Mouse (Mus musculus) hindbrain, embryonic 10.5 days (tissue): ENCODE measurements around the gene Ndnf. TPM values are rescaled to one million over a fixed set of nuclear protein-coding genes. Genes with fewer than 3 reads are reported as not detected.

Source experiments
- DNase-seq: peaks from one replicate; pipeline ENCODE4 v3.0.0-alpha.2; 2017; ENCODE audit warnings: low spot score
- H3K27ac ChIP-seq: fragments of 300-500 bp; sonication (generic); 2 replicates; pipeline ENCODE4 v1.5.1; 2016; ENCODE audit warnings: mild to moderate bottlenecking, moderate library complexity
- H3K27me3 ChIP-seq: fragments of 300-500 bp; sonication (generic); 2 replicates; pipeline ENCODE4 v1.6.1; 2016; ENCODE audit warnings: mild to moderate bottlenecking; ENCODE audit not compliant: poor library complexity, insufficient read depth, severe bottlenecking
- H3K36me3 ChIP-seq: fragments of 300-500 bp; sonication (generic); 2 replicates; pipeline ENCODE4 v1.6.1; 2016; ENCODE audit warnings: mild to moderate bottlenecking, moderate library complexity
- H3K4me1 ChIP-seq: fragments of 300-500 bp; sonication (generic); replicated peaks from 2 replicates; pipeline ENCODE4 v1.6.1; 2016; ENCODE audit warnings: mild to moderate bottlenecking
- H3K4me3 ChIP-seq: fragments of 300-500 bp; sonication (generic); 2 replicates; pipeline ENCODE4 v1.5.1; 2016; ENCODE audit warnings: mild to moderate bottlenecking, moderate library complexity
- H3K9me3 ChIP-seq: fragments of 300-500 bp; sonication (generic); 2 replicates; pipeline ENCODE4 v1.6.1; 2016; ENCODE audit warnings: mild to moderate bottlenecking, moderate library complexity
- WGBS: fragments of 180-500 bp; shearing (Covaris S2); methylation state at CpG from one replicate; pipeline ENCODE4 v1.1.7; 2016; 5-methylcytosine and 5-hydroxymethylcytosine counted together
- polyA plus RNA-seq: library from polyadenylated mRNA; unstranded; fragments of >200 nt; fragmentation: Nextera tagmentation; extraction: Ambion mirVana; gene quantifications from 2 replicates; pipeline ENCODE4 v1.2.1, GENCODE M21; 2016

The Ndnf gene
- polyA plus RNA-seq, result 20.0 and 24.7 TPM in 2 replicates

DNA sequence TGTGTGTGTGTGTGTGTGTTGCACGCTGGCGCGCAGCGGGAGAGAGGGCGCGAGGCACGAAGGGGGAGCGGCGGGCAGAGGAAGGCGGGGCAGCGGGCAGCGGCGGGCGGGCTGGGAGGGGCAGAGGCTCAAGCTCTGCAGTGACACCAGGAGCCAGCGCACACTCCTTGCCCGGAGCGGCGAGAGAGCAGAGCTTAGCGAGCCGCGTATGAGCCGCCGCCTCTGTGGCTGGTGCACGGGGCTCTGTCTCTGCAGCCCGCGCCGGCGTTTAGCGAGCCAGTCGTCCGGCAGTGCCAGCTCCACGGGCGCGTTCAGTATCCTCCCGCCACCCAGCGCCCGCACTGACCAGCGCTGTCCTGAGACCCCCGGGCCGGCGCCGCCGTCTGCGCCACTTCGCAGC is at the start of gene Ndnf:
Ndnf (plus strand) TSS at position 140 of the 400 bp plus-strand sequence.
- Histone ChIP-seq H3K36me3 (no peaks in the 10 kb centered on the region), H3K27ac (peak within 1 kb of the TSS; percentile 92), H3K4me3 (peak within 1 kb of the TSS; percentile 84), H3K9me3 (no peaks in the 10 kb centered on the region), H3K4me1 (peaks cover 37% of the 10 kb centered on the region), H3K27me3 (peaks cover 12% of the 10 kb centered on the region)
- under 1% methylated on average over 35 of the region's 45 CpGs for WGBS
- peak; percentile 88 for DNase-seq

DNA sequence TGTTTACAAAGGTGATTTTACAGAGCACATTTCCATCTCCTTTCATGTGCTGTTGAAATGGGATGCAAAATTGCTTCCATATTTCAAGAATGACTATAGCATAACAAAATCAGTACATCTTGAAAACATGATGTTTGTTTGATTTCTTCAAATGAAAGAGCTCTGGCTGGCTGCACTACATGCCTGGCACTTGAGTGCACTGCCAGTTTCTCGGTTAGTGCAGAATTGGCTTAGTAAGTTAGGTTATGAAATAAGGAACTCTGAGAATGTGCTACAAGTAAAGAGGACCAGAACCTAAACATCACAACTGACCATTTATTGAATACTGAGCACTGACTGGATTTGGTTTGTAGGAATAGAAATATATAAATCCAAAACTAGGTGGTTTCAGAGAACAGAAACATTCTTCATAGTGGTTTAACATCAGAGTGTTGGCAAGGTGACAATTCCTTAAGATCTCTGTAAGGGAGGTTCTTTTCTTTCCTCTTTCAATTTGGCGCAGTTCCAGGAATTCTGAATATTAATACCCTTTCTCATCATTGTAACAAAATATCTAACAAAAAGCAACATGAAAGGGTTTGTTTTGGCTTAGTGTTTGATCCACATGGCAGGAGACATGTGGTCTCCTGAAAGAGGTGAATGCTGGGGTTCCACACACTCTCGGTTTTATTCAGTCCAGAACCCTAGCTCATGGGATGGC is 48.2 kb upstream of the Ndnf start:
- H3K4me3 ChIP-seq, result no peak overlapping the region
- no peaks in the 10 kb centered on the region for H3K9me3 ChIP-seq
- no peak overlapping the region for H3K27ac ChIP-seq
- DNase-seq, result no peak
- no peaks in the 10 kb centered on the region for H3K4me1 ChIP-seq
- no peaks in the 10 kb centered on the region for H3K36me3 ChIP-seq
- WGBS, result 88% methylated on average over 3 of the region's 3 CpGs
- no peaks in the 10 kb centered on the region for H3K27me3 ChIP-seq

DNA sequence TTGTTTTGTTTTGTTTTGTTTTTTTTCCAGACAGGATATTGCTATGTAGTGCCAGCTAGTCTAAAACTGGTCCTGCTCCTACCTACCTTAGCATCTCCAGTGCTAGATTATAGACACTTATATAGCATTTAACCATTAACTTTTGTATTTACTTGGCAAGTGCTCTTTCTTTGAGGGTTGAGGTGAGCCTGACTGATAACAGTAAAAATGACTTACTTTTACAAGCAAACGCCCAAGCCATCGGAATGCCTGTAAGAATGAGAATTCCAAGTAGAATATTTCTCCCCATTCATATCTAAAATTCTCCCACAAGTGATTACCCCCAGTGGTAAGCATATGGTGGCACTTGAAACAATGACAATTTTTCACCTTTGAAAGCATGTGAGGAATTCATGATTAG is 40.8 kb upstream of the Ndnf start:
- no peaks in the 10 kb centered on the region for H3K27me3 ChIP-seq
- 93% methylated on average over 2 of the region's 2 CpGs for WGBS
- no peak for DNase-seq
- H3K9me3 ChIP-seq, result no peaks in the 10 kb centered on the region; the same call in 1 of the 2 replicates
- no peak overlapping the region for H3K4me3 ChIP-seq
- no peak overlapping the region for H3K27ac ChIP-seq
- no peaks in the 10 kb centered on the region for H3K4me1 ChIP-seq
- no peaks in the 10 kb centered on the region for H3K36me3 ChIP-seq

DNA sequence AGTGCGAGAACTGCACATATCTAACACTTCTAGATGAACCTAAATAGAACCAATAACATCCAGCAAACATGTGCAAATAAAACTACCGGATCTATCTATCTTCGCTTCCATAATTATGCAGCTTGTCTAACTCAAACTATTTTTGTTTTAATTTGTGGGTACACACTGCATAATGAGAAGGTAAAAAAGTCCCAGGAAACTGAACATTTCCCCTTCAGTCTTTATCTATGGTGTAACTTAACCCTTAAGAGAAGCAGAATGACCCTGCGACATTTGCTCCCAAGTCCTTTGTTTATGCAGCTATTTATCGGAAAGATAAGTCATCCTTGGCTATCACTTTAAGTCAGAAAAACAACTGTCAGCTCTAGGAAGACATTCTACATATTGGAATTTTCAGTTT is 39.2 kb upstream of the Ndnf start:
- H3K4me1 ChIP-seq, result no peaks in the 10 kb centered on the region
- no peak for DNase-seq
- no peak overlapping the region for H3K4me3 ChIP-seq
- no peaks in the 10 kb centered on the region for H3K27me3 ChIP-seq
- H3K27ac ChIP-seq, result no peak overlapping the region
- H3K36me3 ChIP-seq, result no peaks in the 10 kb centered on the region
- H3K9me3 ChIP-seq, result no peaks in the 10 kb centered on the region; the same call in 1 of the 2 replicates
- 84% methylated on average over 5 of the region's 5 CpGs for WGBS

DNA sequence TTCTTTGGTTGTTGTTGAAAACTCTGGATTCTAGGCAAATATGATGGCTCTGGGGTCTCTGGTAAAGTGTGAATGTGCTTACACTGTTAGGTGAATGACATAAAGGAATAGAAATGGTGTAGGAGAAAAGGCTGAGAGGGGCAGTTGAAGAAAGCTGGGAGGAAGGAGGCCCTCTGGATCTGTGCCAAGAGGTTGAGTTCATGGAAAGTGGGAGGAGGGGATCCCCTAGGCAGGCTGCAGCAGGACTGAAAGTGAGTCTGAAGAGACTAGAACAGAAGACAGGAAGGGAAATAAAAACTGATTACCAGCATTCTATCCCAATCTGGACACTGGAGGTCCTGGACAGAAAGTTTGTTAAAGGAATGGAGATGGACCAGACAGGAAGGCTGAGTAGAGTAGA is 29.0 kb upstream of the Ndnf start:
- Histone ChIP-seq H3K4me3 (no peak overlapping the region), H3K27me3 (no peaks in the 10 kb centered on the region), H3K4me1 (0 out of 2 replicates have a peak, but pooled peaks cover 4% of the 10 kb centered on the region), H3K9me3 (peaks cover 6% of the 10 kb centered on the region; the same call in 1 of the 2 replicates), H3K36me3 (no peaks in the 10 kb centered on the region), H3K27ac (no peak overlapping the region)
- no peak for DNase-seq

DNA sequence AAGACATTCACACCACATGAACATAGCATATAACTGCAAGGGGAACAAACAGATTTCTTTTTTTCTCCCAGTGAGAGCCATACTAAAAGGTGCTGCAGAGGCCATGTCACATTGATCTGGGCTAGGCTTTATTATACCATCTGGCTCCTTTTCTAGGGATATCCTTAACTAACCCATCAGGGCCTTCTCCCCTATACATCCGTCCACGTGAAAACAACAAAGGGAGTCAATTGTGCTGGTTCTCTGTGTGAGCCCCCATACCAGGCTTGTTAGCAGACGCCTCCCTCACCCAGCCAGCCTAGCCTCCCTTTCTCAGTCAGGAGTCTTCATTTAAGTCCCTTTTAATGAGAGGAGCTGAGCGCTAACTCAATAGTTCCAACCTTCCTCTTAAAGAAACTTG is 27.3 kb upstream of the Ndnf start:
- H3K4me3 ChIP-seq, result no peak overlapping the region
- H3K4me1 ChIP-seq, result 0 out of 2 replicates have a peak, but pooled peaks cover 4% of the 10 kb centered on the region
- H3K27ac ChIP-seq, result no peak overlapping the region
- no peak for DNase-seq
- no peaks in the 10 kb centered on the region for H3K27me3 ChIP-seq
- 34% methylated on average over 4 of the region's 4 CpGs for WGBS
- peaks cover 3% of the 10 kb centered on the region; the same call in 1 of the 2 replicates for H3K9me3 ChIP-seq
- H3K36me3 ChIP-seq, result no peaks in the 10 kb centered on the region

DNA sequence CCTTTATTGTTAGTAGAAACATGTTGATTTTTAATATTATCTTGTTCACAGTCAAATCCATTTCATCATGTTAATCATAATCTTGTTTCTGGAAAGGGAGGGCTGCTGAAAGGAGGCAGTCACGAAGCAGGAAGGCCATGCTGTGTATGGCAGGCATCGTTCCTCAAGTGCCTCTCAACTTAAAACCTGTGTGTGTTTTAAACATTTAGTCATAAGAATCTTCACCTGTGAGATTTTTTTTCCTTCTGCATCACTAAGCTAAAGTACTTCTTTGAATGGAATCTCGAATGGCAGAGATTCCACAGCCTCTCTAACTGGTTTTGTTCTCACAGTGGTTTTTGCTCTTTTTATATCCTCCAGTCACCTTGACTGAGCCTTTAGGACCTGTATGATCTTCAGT is 25.0 kb upstream of the Ndnf start:
- Histone ChIP-seq H3K27me3 (no peaks in the 10 kb centered on the region), H3K36me3 (no peaks in the 10 kb centered on the region), H3K4me3 (no peak overlapping the region), H3K9me3 (no peaks in the 10 kb centered on the region), H3K27ac (no peak overlapping the region), H3K4me1 (0 out of 2 replicates have a peak, but pooled peaks cover 4% of the 10 kb centered on the region)
- no peak for DNase-seq
- WGBS, result 83% methylated on average over 3 of the region's 3 CpGs

DNA sequence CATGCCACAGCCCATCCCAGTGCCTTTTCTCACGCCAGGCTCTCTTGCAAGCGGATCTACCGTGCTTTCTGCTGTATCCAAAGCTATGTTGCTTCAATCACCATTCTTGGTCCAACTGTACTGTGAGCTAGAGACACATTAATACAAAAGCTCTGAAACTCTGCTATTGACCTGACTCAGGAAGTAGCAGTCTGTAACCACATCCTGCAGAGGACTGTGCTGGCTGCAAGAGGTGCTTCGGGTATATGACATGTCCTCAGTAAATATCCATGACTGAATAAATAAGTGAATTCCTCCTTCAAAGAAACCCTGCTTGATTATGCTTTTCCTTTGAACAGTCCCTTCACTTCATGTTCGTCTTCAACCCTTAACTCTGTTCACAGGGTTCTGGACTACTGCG is 23.7 kb upstream of the Ndnf start:
- no peaks in the 10 kb centered on the region for H3K27me3 ChIP-seq
- DNase-seq, result no peak
- WGBS, result 88% methylated on average over 6 of the region's 6 CpGs
- H3K4me3 ChIP-seq, result no peak overlapping the region
- H3K4me1 ChIP-seq, result 0 out of 2 replicates have a peak, but pooled peaks cover 4% of the 10 kb centered on the region
- H3K27ac ChIP-seq, result no peak overlapping the region
- H3K36me3 ChIP-seq, result no peaks in the 10 kb centered on the region
- no peaks in the 10 kb centered on the region for H3K9me3 ChIP-seq

DNA sequence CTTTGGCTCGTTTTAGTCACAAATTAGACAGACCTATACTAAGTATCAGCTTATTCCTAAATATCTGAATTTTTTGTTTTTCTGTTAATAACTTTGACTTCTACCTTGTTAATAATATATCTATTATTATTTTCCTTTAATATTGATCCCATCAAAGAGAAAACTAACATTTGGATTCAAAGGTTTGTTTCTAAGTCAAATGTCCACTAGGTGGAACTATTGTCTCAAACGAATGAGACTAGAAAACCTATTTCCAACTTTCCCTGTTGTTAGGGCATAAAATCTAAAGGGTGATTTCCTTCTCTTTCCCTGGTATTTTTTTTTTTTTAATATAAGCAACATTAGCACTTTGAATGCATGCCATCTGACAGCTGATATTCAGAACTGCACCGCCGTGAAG is 20.0 kb upstream of the Ndnf start:
- DNase-seq, result no peak
- 47% methylated on average over 4 of the region's 4 CpGs for WGBS

DNA sequence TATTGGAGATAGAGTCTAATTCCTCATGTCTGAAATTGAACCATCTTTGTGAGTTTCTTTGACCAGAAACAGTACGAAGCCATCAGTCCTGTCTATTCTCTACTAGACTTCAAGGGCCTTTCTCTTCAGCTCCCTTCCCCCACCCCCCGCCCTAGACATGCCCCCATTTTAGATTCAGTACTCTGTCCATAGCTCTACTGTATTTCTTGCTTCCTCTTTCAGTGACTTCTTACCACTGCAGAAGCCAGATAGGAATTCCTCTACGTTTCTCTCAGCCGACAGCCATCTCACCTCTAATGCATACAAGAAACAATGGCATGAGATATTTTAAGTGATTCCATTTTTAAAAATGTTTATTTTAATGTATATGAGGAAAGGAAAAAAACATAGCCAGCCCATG is 10.1 kb upstream of the Ndnf start:
- H3K36me3 ChIP-seq, result 0 out of 2 replicates have a peak, but pooled peaks cover 5% of the 10 kb centered on the region
- WGBS, result 87% methylated on average over 4 of the region's 4 CpGs
- no peak for DNase-seq

More for the DNA sequence above, 20.0 kb upstream of the Ndnf start:
- no peak overlapping the region for H3K27ac ChIP-seq
- no peaks in the 10 kb centered on the region for H3K9me3 ChIP-seq
- H3K4me1 ChIP-seq, result no peaks in the 10 kb centered on the region
- H3K4me3 ChIP-seq, result no peak overlapping the region
- H3K27me3 ChIP-seq, result no peaks in the 10 kb centered on the region
- no peaks in the 10 kb centered on the region for H3K36me3 ChIP-seq

DNA sequence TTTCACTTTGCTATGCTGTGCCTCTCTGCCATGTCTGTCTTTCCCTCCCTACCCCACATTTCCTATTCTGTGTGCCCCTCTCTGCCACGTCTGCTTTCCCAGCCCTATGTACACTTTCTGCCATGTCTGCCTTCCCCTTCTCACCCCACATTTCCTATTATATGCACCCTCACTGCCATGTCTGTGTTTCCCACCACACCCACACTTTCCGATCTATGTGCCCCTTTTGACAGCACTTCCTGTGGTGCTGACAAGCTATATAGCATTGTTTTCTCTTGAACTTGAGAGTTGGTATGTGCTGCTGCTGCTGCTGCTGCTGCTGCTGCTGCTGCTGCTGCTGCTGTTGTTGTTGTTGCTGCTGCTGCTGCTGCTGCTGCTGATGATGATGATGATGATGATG is 9.3 kb upstream of the Ndnf start:
- no peaks in the 10 kb centered on the region for H3K9me3 ChIP-seq
- WGBS, result 72% methylated on average over 2 of the region's 2 CpGs
- no peaks in the 10 kb centered on the region for H3K4me1 ChIP-seq
- no peaks in the 10 kb centered on the region for H3K27me3 ChIP-seq
- no peak overlapping the region for H3K4me3 ChIP-seq
- H3K36me3 ChIP-seq, result 0 out of 2 replicates have a peak, but pooled peaks cover 5% of the 10 kb centered on the region
- DNase-seq, result no peak
- H3K27ac ChIP-seq, result no peak overlapping the region

More for the DNA sequence above, 10.1 kb upstream of the Ndnf start:
- Histone ChIP-seq H3K4me3 (no peak overlapping the region), H3K27ac (no peak overlapping the region), H3K27me3 (no peaks in the 10 kb centered on the region), H3K9me3 (no peaks in the 10 kb centered on the region), H3K4me1 (no peaks in the 10 kb centered on the region)

DNA sequence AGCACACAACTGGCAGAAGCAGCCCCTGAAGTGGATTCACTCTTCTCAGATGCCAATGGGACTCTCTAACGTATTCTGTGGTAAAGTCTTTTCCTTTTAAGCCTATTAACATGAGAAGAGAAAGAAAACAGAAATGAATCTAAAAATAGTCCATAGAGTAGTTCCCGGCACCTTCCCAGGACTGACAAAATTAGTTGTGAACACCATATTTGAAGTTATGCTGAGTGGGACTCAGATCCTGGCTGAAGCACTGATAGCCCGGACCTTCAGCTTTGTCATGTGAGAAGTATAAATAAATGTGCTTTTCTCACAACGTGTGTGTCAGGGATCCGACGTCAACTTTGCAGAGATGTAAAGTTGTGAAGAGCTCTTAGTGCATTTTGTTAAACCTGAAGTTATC is 7.4 kb upstream of the Ndnf start:
- no peak for DNase-seq
- Histone ChIP-seq H3K9me3 (no peaks in the 10 kb centered on the region), H3K27me3 (peaks cover 3% of the 10 kb centered on the region; the same call in 1 of the 2 replicates), H3K4me1 (peaks cover 3% of the 10 kb centered on the region; the same call in 1 of the 2 replicates), H3K36me3 (0 out of 2 replicates have a peak, but pooled peaks cover 5% of the 10 kb centered on the region), H3K4me3 (no peak overlapping the region), H3K27ac (no peak overlapping the region)
- 85% methylated on average over 6 of the region's 6 CpGs for WGBS

DNA sequence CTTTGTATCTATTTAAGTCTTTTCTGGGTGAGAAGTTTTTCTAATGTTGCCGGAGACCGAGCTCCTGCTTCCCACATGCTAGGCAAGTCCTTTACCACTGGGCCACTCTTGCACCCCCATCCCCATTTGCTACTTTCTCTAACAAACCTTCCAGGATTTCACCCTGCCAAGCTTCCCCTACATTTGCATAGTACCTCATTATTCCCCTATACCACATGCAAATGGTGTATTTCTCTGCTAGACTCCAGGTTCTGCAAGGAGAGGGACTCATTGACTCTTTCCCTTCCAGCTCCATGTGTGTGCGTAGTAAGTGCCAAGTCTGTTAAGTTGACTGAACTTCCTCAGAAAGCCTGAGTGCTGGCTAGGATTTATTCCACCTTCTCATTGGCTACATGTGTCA is 5.1 kb upstream of the Ndnf start:
- WGBS, result 84% methylated on average over 3 of the region's 3 CpGs
- no peak for DNase-seq
- Histone ChIP-seq H3K9me3 (no peaks in the 10 kb centered on the region), H3K27ac (no peak overlapping the region), H3K4me3 (no peak overlapping the region), H3K36me3 (0 out of 2 replicates have a peak, but pooled peaks cover 5% of the 10 kb centered on the region), H3K27me3 (peaks cover 12% of the 10 kb centered on the region), H3K4me1 (peaks cover 20% of the 10 kb centered on the region)
